Mouse (Mus musculus): Measurements from ENCODE around the gene Rplp0. TPM values are rescaled to one million over a fixed set of nuclear protein-coding genes. Genes with fewer than 3 reads are reported as not detected.
"Not testable (repeated sequence)": the region's sequence is repeated elsewhere in the genome, so short reads cannot be mapped to it uniquely, and the experiment has no call there.

Rplp0 gene
- polyA plus RNA-seq, 1 experiment from 2014 or later, result 1,615 TPM

DNA sequence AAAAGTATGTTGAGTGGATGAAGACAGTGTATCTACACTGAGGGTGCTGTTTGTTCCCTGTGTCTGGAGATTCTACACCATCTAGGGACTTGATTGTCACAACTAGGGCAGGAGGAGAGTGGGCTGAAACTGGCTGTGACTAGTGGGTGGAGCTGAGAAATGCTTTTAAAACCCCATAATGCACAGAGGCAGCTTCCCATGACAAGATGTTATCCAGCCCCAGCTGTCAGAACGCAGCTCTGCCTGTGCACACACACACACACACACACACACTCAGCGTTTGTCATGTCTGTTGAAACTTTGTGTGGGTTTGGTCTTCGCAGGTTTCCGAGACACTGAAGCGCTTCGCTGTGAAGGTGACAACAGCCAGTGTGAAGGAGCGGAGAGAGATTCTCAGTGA, 11.8 kb downstream of the Rplp0 start:
- H3K27ac ChIP-seq (ENCODE audit: low read length), result no peak overlapping the region
- no peak overlapping the region for H3K4me2 ChIP-seq (ENCODE audit: low read depth, low read length)
- H3K9ac ChIP-seq (ENCODE audit: low read depth, low read length), result no peak overlapping the region
- H3K27me3 ChIP-seq (replicated peaks; ENCODE audit: control insufficient read depth, insufficient read depth, low read length), result no peaks in the 10 kb centered on the region
- no peak overlapping the region for H3K4me3 ChIP-seq (ENCODE audit: low read length)
- no peak for ATAC-seq
- peaks cover 4% of the 10 kb centered on the region; the same call in 1 of the 2 replicates for H3K36me3 ChIP-seq (ENCODE audit: control insufficient read depth, insufficient read depth, low read length)
- WGBS, result 84% methylated on average over 7 of the region's 7 CpGs
- H3K4me1 ChIP-seq (ENCODE audit: control insufficient read depth, insufficient read depth, low read length), result peaks cover 9% of the 10 kb centered on the region
- H3K9me3 ChIP-seq (ENCODE audit: control insufficient read depth, low read length), result no peaks in the 10 kb centered on the region

DNA sequence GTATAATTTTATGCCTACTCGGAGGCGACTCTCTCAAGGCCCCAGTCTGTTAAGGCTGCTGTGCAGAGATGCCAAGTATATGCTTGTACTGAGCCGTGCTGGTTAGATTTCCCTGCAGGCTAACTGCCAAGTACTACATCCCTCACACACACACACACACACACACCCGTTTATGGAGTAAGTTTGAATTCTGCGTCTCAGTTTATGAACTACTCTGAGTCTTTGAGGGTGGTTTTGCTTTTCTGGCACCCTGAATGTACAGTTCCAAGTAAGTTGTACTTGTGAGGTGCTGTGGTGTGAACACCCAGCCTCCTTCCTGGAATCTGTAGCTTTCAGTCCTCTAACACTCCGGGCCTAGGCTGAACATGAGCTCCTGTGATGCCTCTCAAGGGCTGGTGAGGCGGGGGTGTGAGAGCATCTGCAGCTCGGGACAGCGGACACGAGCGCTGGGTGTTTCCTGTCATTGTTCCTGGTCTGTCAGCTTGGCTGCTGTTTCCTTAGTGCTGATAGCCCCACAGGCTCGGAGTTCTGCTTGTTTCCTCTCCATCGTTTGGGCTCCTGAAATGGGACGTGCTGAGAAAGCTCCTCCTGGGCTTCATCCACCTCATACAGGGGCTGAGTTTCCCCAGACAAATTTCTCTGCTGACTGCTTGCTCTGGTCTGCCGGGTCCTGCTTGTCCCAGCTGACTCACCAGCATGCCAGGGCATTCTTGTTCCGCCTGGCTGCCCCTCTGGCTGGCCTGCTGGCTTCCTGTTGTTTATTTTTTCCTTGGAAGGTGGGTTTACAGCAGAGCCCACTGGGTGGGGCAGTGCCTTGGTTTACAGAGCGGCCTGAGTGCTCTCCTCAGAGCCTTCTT, 13.6 kb downstream of the Rplp0 start:
- 44% methylated on average over 17 of the region's 17 CpGs for WGBS
- no peak overlapping the region for H3K4me2 ChIP-seq (ENCODE audit: low read depth, low read length)
- H3K27me3 ChIP-seq (replicated peaks; ENCODE audit: control insufficient read depth, insufficient read depth, low read length), result no peaks in the 10 kb centered on the region
- peaks cover 4% of the 10 kb centered on the region; the same call in 1 of the 2 replicates for H3K4me1 ChIP-seq (ENCODE audit: control insufficient read depth, insufficient read depth, low read length)
- peaks cover 6% of the 10 kb centered on the region; the same call in 1 of the 2 replicates for H3K36me3 ChIP-seq (ENCODE audit: control insufficient read depth, insufficient read depth, low read length)
- 0 out of 2 replicates have a peak, but pooled peaks have one; percentile 23 for ATAC-seq
- H3K27ac ChIP-seq (ENCODE audit: low read length), result peak overlapping the region; percentile 78
- H3K4me3 ChIP-seq (ENCODE audit: low read length), result no peak overlapping the region
- peak overlapping the region; percentile 36; the same call in 1 of the 2 replicates for H3K9ac ChIP-seq (ENCODE audit: low read depth, low read length)
- no peaks in the 10 kb centered on the region for H3K9me3 ChIP-seq (ENCODE audit: control insufficient read depth, low read length)

DNA sequence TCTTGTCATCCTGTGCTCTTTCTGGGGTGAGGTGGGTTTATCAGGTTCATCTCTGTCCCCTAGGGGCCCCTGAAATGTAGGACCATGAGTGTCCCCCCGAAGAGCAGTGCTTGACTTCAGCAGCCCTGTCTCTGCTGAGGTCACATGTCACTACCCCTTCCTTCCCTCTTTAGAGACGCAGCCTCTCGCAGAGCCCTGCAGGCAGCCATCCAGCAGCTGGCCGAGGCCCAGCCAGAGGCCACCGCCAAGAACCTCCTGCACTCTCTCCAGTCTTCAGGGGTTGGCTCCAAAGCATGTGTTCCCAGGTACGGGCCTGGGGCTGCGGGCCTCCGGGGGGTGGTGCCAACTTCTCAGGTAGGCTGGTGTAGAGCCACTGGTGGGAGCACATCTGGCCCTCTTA, 15.7 kb downstream of the Rplp0 start:
- H3K9ac ChIP-seq (ENCODE audit: low read depth, low read length), result no peak overlapping the region
- no peaks in the 10 kb centered on the region for H3K27me3 ChIP-seq (replicated peaks; ENCODE audit: control insufficient read depth, insufficient read depth, low read length)
- no peaks in the 10 kb centered on the region for H3K9me3 ChIP-seq (ENCODE audit: control insufficient read depth, low read length)
- no peak overlapping the region for H3K4me2 ChIP-seq (ENCODE audit: low read depth, low read length)
- no peak for ATAC-seq
- no peak overlapping the region for H3K27ac ChIP-seq (ENCODE audit: low read length)
- no peaks in the 10 kb centered on the region for H3K4me1 ChIP-seq (ENCODE audit: control insufficient read depth, insufficient read depth, low read length)
- WGBS, result 82% methylated on average over 8 of the region's 8 CpGs
- no peak overlapping the region for H3K4me3 ChIP-seq (ENCODE audit: low read length)
- H3K36me3 ChIP-seq (ENCODE audit: control insufficient read depth, insufficient read depth, low read length), result peaks cover 22% of the 10 kb centered on the region

- H3K36me3 ChIP-seq (ENCODE audit: control insufficient read depth, insufficient read depth, low read length), result peaks cover 45% of the 10 kb centered on the region
- not testable (repeated sequence) for H3K4me3 ChIP-seq (ENCODE audit: low read length); H3K9ac ChIP-seq (ENCODE audit: low read depth, low read length); H3K27me3 ChIP-seq (replicated peaks; ENCODE audit: control insufficient read depth, insufficient read depth, low read length); H3K27ac ChIP-seq (ENCODE audit: low read length); H3K4me1 ChIP-seq (ENCODE audit: control insufficient read depth, insufficient read depth, low read length); H3K4me2 ChIP-seq (ENCODE audit: low read depth, low read length); H3K9me3 ChIP-seq (ENCODE audit: control insufficient read depth, low read length); ATAC-seq
- 96% methylated on average over 4 of the region's 4 CpGs for WGBS
Measured at GRCm38 (mm10) chr5:115577686-115578085, 18.4 kb downstream of the Rplp0 start.

DNA sequence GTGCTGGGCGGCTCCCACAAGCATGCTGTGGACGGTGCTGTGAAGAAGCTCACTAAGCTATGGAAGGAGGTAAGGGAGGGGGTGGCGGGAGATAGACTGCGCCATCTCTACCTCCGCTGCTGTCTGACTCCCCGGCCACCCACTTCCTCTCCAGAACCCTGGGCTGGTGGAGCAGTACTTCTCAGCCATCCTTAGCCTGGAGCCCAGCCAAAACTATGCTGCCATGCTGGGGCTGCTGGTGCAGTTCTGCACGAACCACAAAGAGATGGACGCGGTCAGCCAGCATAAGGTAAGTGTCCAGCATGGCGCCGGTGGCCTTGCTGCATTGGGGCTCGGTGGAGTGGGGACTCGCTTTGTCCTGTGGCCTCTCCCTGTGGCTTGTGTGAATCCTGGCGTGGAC, 19.7 kb downstream of the Rplp0 start:
- Histone ChIP-seq H3K4me3 (ENCODE audit: low read length) (no peak overlapping the region), H3K9me3 (ENCODE audit: control insufficient read depth, low read length) (peaks cover 6% of the 10 kb centered on the region; the same call in 1 of the 2 replicates), H3K27me3 (replicated peaks; ENCODE audit: control insufficient read depth, insufficient read depth, low read length) (no peaks in the 10 kb centered on the region), H3K4me1 (ENCODE audit: control insufficient read depth, insufficient read depth, low read length) (no peaks in the 10 kb centered on the region), H3K36me3 (ENCODE audit: control insufficient read depth, insufficient read depth, low read length) (peaks cover 58% of the 10 kb centered on the region), H3K4me2 (ENCODE audit: low read depth, low read length) (no peak overlapping the region), H3K27ac (ENCODE audit: low read length) (no peak overlapping the region), H3K9ac (ENCODE audit: low read depth, low read length) (no peak overlapping the region)
- no peak for ATAC-seq
- 94% methylated on average over 14 of the region's 14 CpGs for WGBS

GRCm38 (mm10) chr5:115579363-115579762, 20.1 kb downstream of the Rplp0 start:
- WGBS, result 88% methylated on average over 5 of the region's 5 CpGs
- Histone ChIP-seq H3K36me3 (ENCODE audit: control insufficient read depth, insufficient read depth, low read length) (peaks cover 61% of the 10 kb centered on the region), H3K4me3 (ENCODE audit: low read length) (no peak overlapping the region), H3K9me3 (ENCODE audit: control insufficient read depth, low read length) (peaks cover 6% of the 10 kb centered on the region; the same call in 1 of the 2 replicates), H3K27ac (ENCODE audit: low read length) (no peak overlapping the region), H3K9ac (ENCODE audit: low read depth, low read length) (no peak overlapping the region), H3K4me2 (ENCODE audit: low read depth, low read length) (no peak overlapping the region), H3K27me3 (replicated peaks; ENCODE audit: control insufficient read depth, insufficient read depth, low read length) (no peaks in the 10 kb centered on the region), H3K4me1 (ENCODE audit: control insufficient read depth, insufficient read depth, low read length) (no peaks in the 10 kb centered on the region)
- no peak for ATAC-seq

DNA sequence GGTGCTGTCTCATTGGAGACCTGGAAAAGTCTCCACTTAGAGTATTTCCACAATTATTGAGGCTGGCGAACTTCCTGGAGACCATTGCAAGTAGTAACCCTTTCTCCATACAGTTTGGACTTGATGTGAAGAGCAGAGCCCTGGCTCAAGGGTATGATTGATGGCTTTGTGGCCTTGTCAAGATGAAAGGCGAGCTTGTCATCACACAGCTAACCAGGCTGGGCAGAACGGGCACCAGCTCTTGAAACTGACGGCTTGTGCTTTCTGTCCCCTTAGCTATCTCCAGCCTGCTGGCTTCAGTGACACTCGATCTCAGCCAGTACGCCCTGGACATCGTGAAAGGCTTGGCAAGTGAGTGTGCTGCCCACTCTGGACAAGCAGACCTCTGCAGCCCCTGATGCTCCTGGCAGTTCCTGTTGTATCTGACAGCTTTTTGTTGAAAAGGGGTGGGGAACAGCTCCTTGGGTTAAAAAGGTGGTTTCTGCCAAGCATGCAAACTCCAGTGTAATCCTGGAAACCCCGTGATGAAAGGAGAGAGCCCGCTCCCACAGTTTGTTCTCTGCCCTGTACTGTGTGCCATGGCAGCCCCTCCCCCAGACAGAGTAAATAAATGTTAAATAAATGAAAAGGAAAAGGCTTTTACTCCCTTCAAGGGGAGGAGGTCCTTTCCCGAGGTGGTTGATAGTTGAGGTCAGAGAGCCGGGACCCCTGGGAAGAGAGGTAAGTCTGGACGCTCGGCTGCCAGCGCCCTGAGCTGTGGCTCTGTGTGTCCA, 21.1 kb downstream of the Rplp0 start:
- peaks cover 68% of the 10 kb centered on the region for H3K36me3 ChIP-seq (ENCODE audit: control insufficient read depth, insufficient read depth, low read length)
- peaks cover 6% of the 10 kb centered on the region; the same call in 1 of the 2 replicates for H3K9me3 ChIP-seq (ENCODE audit: control insufficient read depth, low read length)
- H3K4me2 ChIP-seq (ENCODE audit: low read depth, low read length), result no peak overlapping the region
- H3K9ac ChIP-seq (ENCODE audit: low read depth, low read length), result no peak overlapping the region
- no peaks in the 10 kb centered on the region for H3K4me1 ChIP-seq (ENCODE audit: control insufficient read depth, insufficient read depth, low read length)
- ATAC-seq, result no peak
- WGBS, result 90% methylated on average over 14 of the region's 14 CpGs
- H3K27me3 ChIP-seq (replicated peaks; ENCODE audit: control insufficient read depth, insufficient read depth, low read length), result no peaks in the 10 kb centered on the region
- H3K4me3 ChIP-seq (ENCODE audit: low read length), result no peak overlapping the region
- no peak overlapping the region for H3K27ac ChIP-seq (ENCODE audit: low read length)

GRCm38 (mm10) chr5:115581662-115582061, 22.4 kb downstream of the Rplp0 start:
- Histone ChIP-seq H3K27ac (ENCODE audit: low read length) (no peak overlapping the region), H3K4me2 (ENCODE audit: low read depth, low read length) (no peak overlapping the region), H3K9me3 (ENCODE audit: control insufficient read depth, low read length) (peaks cover 6% of the 10 kb centered on the region; the same call in 1 of the 2 replicates), H3K4me3 (ENCODE audit: low read length) (no peak overlapping the region), H3K36me3 (ENCODE audit: control insufficient read depth, insufficient read depth, low read length) (peaks cover 73% of the 10 kb centered on the region), H3K9ac (ENCODE audit: low read depth, low read length) (no peak overlapping the region), H3K4me1 (ENCODE audit: control insufficient read depth, insufficient read depth, low read length) (no peaks in the 10 kb centered on the region), H3K27me3 (replicated peaks; ENCODE audit: control insufficient read depth, insufficient read depth, low read length) (no peaks in the 10 kb centered on the region)
- ATAC-seq, result no peak
- 93% methylated on average over 9 of the region's 9 CpGs for WGBS

DNA sequence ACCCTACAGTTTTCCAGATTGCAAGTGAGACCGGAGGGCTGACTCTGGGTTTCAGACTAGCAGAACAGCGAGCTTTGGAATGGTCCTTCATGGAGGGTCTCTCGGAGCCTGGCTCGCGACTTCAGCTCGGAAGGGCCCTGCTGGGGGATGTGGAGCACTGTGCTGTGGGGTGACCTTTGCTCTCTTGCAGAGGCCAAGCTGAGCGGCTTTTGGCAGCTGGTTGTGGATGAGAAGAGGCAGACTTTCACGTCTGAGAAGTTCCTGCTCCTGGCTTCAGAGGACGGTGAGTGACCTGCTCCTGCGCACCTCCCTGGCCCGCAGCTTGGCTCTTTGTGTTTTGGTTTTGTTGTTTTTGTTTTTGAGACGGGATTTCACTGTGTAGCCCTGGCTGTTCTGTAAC, 26.3 kb downstream of the Rplp0 start:
- no peaks in the 10 kb centered on the region for H3K4me1 ChIP-seq (ENCODE audit: control insufficient read depth, insufficient read depth, low read length)
- no peak for ATAC-seq
- H3K9ac ChIP-seq (ENCODE audit: low read depth, low read length), result no peak overlapping the region
- no peak overlapping the region for H3K4me3 ChIP-seq (ENCODE audit: low read length)
- H3K4me2 ChIP-seq (ENCODE audit: low read depth, low read length), result no peak overlapping the region
- H3K27ac ChIP-seq (ENCODE audit: low read length), result no peak overlapping the region
- H3K9me3 ChIP-seq (ENCODE audit: control insufficient read depth, low read length), result peaks cover 6% of the 10 kb centered on the region; the same call in 1 of the 2 replicates
- H3K27me3 ChIP-seq (replicated peaks; ENCODE audit: control insufficient read depth, insufficient read depth, low read length), result no peaks in the 10 kb centered on the region
- peaks cover 69% of the 10 kb centered on the region for H3K36me3 ChIP-seq (ENCODE audit: control insufficient read depth, insufficient read depth, low read length)
- WGBS, result 84% methylated on average over 12 of the region's 12 CpGs
